Comparison of ENCODE assay signal across 14 mouse cellular contexts in the genomic region with DNA sequence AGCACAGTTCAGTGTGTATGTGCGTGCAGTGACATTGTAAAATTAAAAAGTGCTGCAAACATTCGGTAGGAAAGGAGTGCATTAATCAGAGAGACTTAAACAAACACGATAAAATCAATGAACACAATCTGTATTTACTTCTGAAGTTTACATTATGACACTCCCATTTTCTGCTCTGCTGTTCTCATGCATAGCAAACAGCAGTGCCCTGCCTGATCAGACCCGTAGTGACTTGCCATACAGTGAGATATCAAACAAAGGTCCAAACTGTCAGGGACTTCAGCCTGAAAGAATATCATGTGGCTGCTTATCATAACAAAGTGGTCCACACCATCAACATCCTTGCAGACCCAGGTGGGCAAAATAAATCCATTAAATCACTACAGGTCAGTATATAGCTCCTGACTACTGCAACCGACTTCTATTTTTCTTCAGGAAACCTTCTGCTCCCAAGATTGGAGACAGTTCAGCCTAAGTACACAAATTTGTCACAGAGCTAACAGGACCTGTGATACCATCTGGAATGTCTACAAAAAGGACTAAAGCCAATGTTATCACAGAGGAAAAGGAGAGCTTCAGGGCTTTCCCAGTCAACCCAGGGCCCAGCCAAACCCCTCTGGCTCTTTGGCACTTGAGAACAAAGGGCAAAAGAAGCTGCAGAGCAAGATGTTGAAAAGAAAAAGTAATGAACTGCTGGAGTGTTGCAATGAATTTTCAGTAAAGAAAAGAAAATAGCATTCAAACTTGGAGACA.
"Had no signal": no experiment of that assay in that cellular context is flagged by ENCODE, and none has a peak within 500 bp of the region (broad histone marks: within the 10 kb centered on the region; RNA-seq: fewer than 3 reads in every experiment).

No protein-coding gene starts in this region.

- H3K4me1 ChIP-seq: limb, embryonic 13.5 days had no signal

- H3K27ac ChIP-seq: hindbrain, embryonic 14.5 days; layer of hippocampus, adult 2 months; limb, embryonic 13.5 days; liver, embryonic 14.5 days had no signal

- H3K9me3 ChIP-seq: limb, embryonic 13.5 days had no signal

- H3K4me2 ChIP-seq: hindbrain, embryonic 14.5 days; limb, embryonic 13.5 days; midbrain, embryonic 11.5 days had no signal

- H3K36me3 ChIP-seq: limb, embryonic 13.5 days had no signal

- ATAC-seq: lung, postnatal 0 days; midbrain, embryonic 16.5 days had no signal

- H3K27me3 ChIP-seq: limb, embryonic 13.5 days had no signal

- H3K4me3 ChIP-seq: layer of hippocampus, adult 2 months; limb, embryonic 13.5 days had no signal

- DNase-seq: kidney, adult 11 months; kidney, postnatal 10 days; kidney, postnatal 4 days; left cerebral cortex, postnatal 4 days; lung, adult 18-20 months; lung, postnatal 4 days; right cerebral cortex, postnatal 14 days had no signal

- H3K9ac ChIP-seq: hindbrain, embryonic 14.5 days; limb, embryonic 13.5 days; liver, embryonic 14.5 days had no signal
